27 mouse cellular contexts compared by ENCODE assay signal in the genomic region with DNA sequence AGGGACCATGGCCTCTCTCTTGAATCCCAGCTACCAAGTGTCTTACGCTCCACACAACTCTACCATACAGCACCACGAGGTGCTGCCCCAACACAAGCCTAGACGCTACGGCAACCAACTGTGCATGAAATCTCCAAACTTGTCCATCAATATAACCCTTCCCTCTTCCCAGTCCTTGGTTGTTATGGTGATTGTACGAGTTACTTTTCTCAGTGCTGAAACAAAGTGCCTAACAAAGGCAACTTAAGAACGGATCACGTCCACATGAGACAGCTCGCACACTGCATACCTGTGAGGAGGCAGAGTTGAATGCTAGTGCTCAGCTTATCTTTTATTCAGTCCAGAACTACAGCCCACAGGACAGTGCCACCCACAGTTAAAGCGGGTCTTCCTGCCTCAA. TPM values are rescaled to one million over a fixed set of nuclear protein-coding genes. Genes with fewer than 3 reads are reported as not detected.
A peak's percentile ranks its signal among the peaks of the same experiment; 100 is the strongest.
DNase-seq lines count a peak whose midpoint lies in the region; ATAC-seq and TF ChIP-seq lines count a peak whose summit lies in the region.
"Had no signal": no experiment of that assay in that cellular context is flagged by ENCODE, and none has a peak within 500 bp of the region (broad histone marks: within the 10 kb centered on the region; RNA-seq: fewer than 3 reads in every experiment).

No protein-coding gene starts in this region.

- H3K4me3 ChIP-seq in lung, postnatal 0 days (ENCODE audit: low read depth, low read length) = no peak overlapping the region
- H3K4me3 ChIP-seq in bone marrow macrophage, adult 2 months (ENCODE audit: insufficient read depth, low read length) = no peak overlapping the region
- no peak overlapping the region for H3K4me3 ChIP-seq in olfactory bulb, adult 2 months (ENCODE audit: insufficient read depth, low read depth, low read length)
- H3K4me3 ChIP-seq in liver, postnatal 0 days (ENCODE audit: low read depth, low read length) = no peak overlapping the region
- H3K4me3 ChIP-seq: forebrain, embryonic 10.5 days; forebrain, embryonic 13.5 days; heart, adult 2 months; heart, embryonic 10.5 days; heart, embryonic 13.5 days; hindbrain, embryonic 12.5 days had no signal

- H3K9me3 ChIP-seq in lung, postnatal 0 days (ENCODE audit: low read length) = no peaks in the 10 kb centered on the region
- H3K9me3 ChIP-seq in liver, postnatal 0 days (ENCODE audit: low read length) = no peaks in the 10 kb centered on the region
- H3K9me3 ChIP-seq: forebrain, embryonic 10.5 days; forebrain, embryonic 13.5 days; heart, embryonic 10.5 days; heart, embryonic 13.5 days; hindbrain, embryonic 12.5 days had no signal

- TF ChIP-seq POLR2A in bone marrow macrophage, adult 2 months (IDR thresholded peaks at IDR 0.05; ENCODE audit: borderline replicate concordance, low read depth, low read length) = no peak
- TF ChIP-seq POLR2A in olfactory bulb, adult 2 months (IDR thresholded peaks at IDR 0.05; ENCODE audit: insufficient read depth, low read depth, low read length) = no peak

- ATAC-seq in lung, postnatal 0 days = no peak
- ATAC-seq in liver, postnatal 0 days = no peak
- ATAC-seq: activated CD4-positive, CD25-positive, alpha-beta regulatory T cell, adult 4 months; CD4-positive, CD25-positive, alpha-beta regulatory T cell, adult 4 months; forebrain, embryonic 13.5 days; forebrain, embryonic 16.5 days; hindbrain, embryonic 16.5 days; inflammation-experienced regulatory T-cells, adult 6 months had no signal

- no peak overlapping the region for H3K4me2 ChIP-seq in lung, postnatal 0 days (replicated peaks; ENCODE audit: low read depth, low read length)
- no peak overlapping the region for H3K4me2 ChIP-seq in liver, postnatal 0 days (ENCODE audit: low read depth, low read length)
- H3K4me2 ChIP-seq: forebrain, embryonic 13.5 days; heart, embryonic 13.5 days; hindbrain, embryonic 12.5 days had no signal

- no peak overlapping the region for H3K9ac ChIP-seq in lung, postnatal 0 days (replicated peaks; ENCODE audit: low read depth)
- H3K9ac ChIP-seq in liver, postnatal 0 days (replicated peaks) = no peak overlapping the region
- H3K9ac ChIP-seq: forebrain, embryonic 13.5 days; heart, embryonic 13.5 days; hindbrain, embryonic 12.5 days had no signal

- 70% methylated on average over 9 of the region's 9 CpGs for WGBS in lung, postnatal 0 days
- 73% methylated on average over 9 of the region's 9 CpGs for WGBS in olfactory bulb, adult 2 months
- WGBS in liver, postnatal 0 days (ENCODE audit: insufficient replicate concordance) = 91% methylated on average over 9 of the region's 9 CpGs

- DNase-seq in lung, postnatal 0 days (ENCODE audit: low spot score) = no peak
- DNase-seq in lung, adult 18-20 months = no peak
- DNase-seq in R1 (ENCODE audit: low read depth, low spot score) = peak; percentile 65
- DNase-seq in urinary bladder, postnatal 25 days (ENCODE audit: low spot score) = no peak
- DNase-seq in liver, postnatal 0 days = no peak
- no peak for DNase-seq in thymus, adult 18-20 months
- DNase-seq: adrenal gland, adult 8-10 months; adrenal gland, postnatal 36 days; cerebellum, adult 11 months; cerebellum, adult 2 months; cerebellum, adult 9-11 months; cerebellum, postnatal 36 days; gastrocnemius, postnatal 10 days; gastrocnemius, postnatal 36 days; heart, adult 2 months had no signal

- TF ChIP-seq CTCF in lung, postnatal 0 days (IDR thresholded peaks at IDR 0.05) = peak; percentile 16; the same call in 1 of the 2 replicates
- no peak for TF ChIP-seq CTCF in bone marrow macrophage, adult 2 months (IDR thresholded peaks at IDR 0.05; ENCODE audit: low read depth, low read length)
- TF ChIP-seq CTCF in olfactory bulb, adult 2 months (IDR thresholded peaks at IDR 0.05; ENCODE audit: insufficient read depth, low read depth, low read length) = no peak
- TF ChIP-seq CTCF in liver, postnatal 0 days (IDR thresholded peaks at IDR 0.05; ENCODE audit: low read depth) = no peak

- H3K27me3 ChIP-seq in lung, postnatal 0 days (replicated peaks; ENCODE audit: insufficient read depth, low read length) = no peaks in the 10 kb centered on the region
- H3K27me3 ChIP-seq in liver, postnatal 0 days (ENCODE audit: insufficient read depth, low read length) = no peaks in the 10 kb centered on the region
- H3K27me3 ChIP-seq: forebrain, embryonic 13.5 days; heart, embryonic 13.5 days; hindbrain, embryonic 12.5 days had no signal

- H3K27ac ChIP-seq in lung, postnatal 0 days (ENCODE audit: low read length) = no peak overlapping the region
- peak overlapping the region; percentile 92; the same call in 1 of the 2 replicates for H3K27ac ChIP-seq in bone marrow macrophage, adult 2 months (ENCODE audit: insufficient read depth, low read depth, low read length)
- H3K27ac ChIP-seq in olfactory bulb, adult 2 months (ENCODE audit: insufficient read depth, low read depth, low read length) = peak overlapping the region; percentile 59; the same call in 1 of the 2 replicates
- H3K27ac ChIP-seq in liver, postnatal 0 days (ENCODE audit: low read depth) = no peak overlapping the region
- H3K27ac ChIP-seq: forebrain, embryonic 10.5 days; forebrain, embryonic 13.5 days; heart, adult 2 months; heart, embryonic 10.5 days; heart, embryonic 13.5 days; hindbrain, embryonic 12.5 days had no signal

- peaks cover 18% of the 10 kb centered on the region; the same call in 1 of the 2 replicates for H3K4me1 ChIP-seq in lung, postnatal 0 days (ENCODE audit: insufficient read depth, low read depth, low read length)
- peaks cover 73% of the 10 kb centered on the region for H3K4me1 ChIP-seq in bone marrow macrophage, adult 2 months (ENCODE audit: control insufficient read depth, insufficient read depth, low read length)
- peaks cover 36% of the 10 kb centered on the region for H3K4me1 ChIP-seq in olfactory bulb, adult 2 months (ENCODE audit: control insufficient read depth, insufficient read depth, low read length)
- H3K4me1 ChIP-seq in liver, postnatal 0 days (ENCODE audit: insufficient read depth) = peaks cover 53% of the 10 kb centered on the region

- TF ChIP-seq EP300 in lung, postnatal 0 days (IDR thresholded peaks at IDR 0.05) = no peak
- TF ChIP-seq EP300 in liver, postnatal 0 days (IDR thresholded peaks at IDR 0.05; ENCODE audit: low read depth) = no peak

- H3K36me3 ChIP-seq in lung, postnatal 0 days (ENCODE audit: insufficient read depth, low read length) = no peaks in the 10 kb centered on the region
- no peaks in the 10 kb centered on the region for H3K36me3 ChIP-seq in liver, postnatal 0 days (replicated peaks; ENCODE audit: insufficient read depth, low read length)
- H3K36me3 ChIP-seq: forebrain, embryonic 10.5 days; heart, embryonic 10.5 days; heart, embryonic 13.5 days; hindbrain, embryonic 12.5 days had no signal

RNA-seq across cellular contexts. Expression of a gene that starts 27.9 kb away (rescaled TPM):
- 46.7 and 51.7 TPM in 2 replicates for polyA plus RNA-seq in lung, postnatal 0 days (2015; fragmentation: Nextera tagmentation; extraction: Ambion mirVana)
- polyA plus RNA-seq in bone marrow macrophage, adult 2 months (2012; ENCODE audit: insufficient read depth, insufficient read length, missing spikeins) = 61.4 and 63.7 TPM in 2 replicates
- 149 TPM in 1 of 2 replicates, not detected in the other for polyA plus RNA-seq in olfactory bulb, adult 2 months (2012; ENCODE audit: insufficient read depth, insufficient read length, low replicate concordance, missing spikeins)
- 20.6 and 24.3 TPM in 2 replicates for polyA plus RNA-seq in liver, postnatal 0 days (2015; fragmentation: Nextera tagmentation; extraction: Ambion mirVana)

Comparison
In these comparisons a context has a peak if more than half of its experiments do, and no peak if none do; other contexts are left out.
1. H3K27ac ChIP-seq: peak in bone marrow macrophage, adult 2 months (single experiment) and olfactory bulb, adult 2 months (single experiment); none in lung, postnatal 0 days (single experiment) and liver, postnatal 0 days (single experiment).